Mouse (Mus musculus): Measurements from ENCODE around the gene Ctnnbip1.

DNA sequence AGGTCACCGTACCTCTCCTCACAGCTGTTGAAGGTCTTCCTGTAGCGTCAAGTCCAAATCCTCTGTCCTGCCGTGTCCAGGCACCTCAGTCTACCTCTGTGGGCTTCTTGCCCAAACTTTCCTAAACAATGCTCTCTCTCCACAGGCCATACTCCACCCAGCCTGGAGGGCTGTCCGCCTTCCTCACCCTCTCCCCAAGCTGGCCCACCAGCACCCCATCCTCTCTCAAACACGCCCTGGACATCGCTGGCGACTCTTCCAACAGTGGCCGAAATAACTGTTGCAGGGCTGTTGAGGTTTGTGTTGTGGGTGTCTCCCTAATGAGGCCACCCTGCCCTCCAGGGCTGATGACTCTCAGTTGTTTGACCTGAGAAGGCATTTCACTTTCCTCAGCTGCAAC is 67.2 kb downstream of the Ctnnbip1 start:
- TF ChIP-seq CTCF (IDR thresholded peaks at IDR 0.05; ENCODE audit: low read depth, low read length) (no peak), EP300 (IDR thresholded peaks at IDR 0.05; ENCODE audit: insufficient read depth, low read depth, low read length) (no peak), POLR2A (IDR thresholded peaks at IDR 0.05; ENCODE audit: insufficient read depth, low read length) (no peak)
